Mouse (Mus musculus): ENCODE results near the gene Tmem107.

The Tmem107 gene

GRCm38 (mm10) chr11:69095511-69096231 lies 25.1 kb downstream of the Tmem107 start:
- peak; percentile 70 to 72 for DNase-seq

- DNase-seq: no peak
Observed at GRCm38 (mm10) chr11:69096360-69096986, 25.9 kb downstream of the Tmem107 start.

- DNase-seq: peak; percentile 91
Observed at GRCm38 (mm10) chr11:69096987-69097900, 26.6 kb downstream of the Tmem107 start.

- peak; percentile 59 to 65 for DNase-seq
Observed at GRCm38 (mm10) chr11:69098039-69098761, 27.6 kb downstream of the Tmem107 start.

GRCm38 (mm10) chr11:69098762-69099091 lies 28.1 kb downstream of the Tmem107 start:
- DNase-seq: peak; percentile 97

- DNase-seq: no peak
Observed at GRCm38 (mm10) chr11:69099177-69099914, 28.7 kb downstream of the Tmem107 start.

- peak; percentile 95 for DNase-seq
Observed at GRCm38 (mm10) chr11:69099915-69100345, 29.3 kb downstream of the Tmem107 start.

- peak; percentile 29 to 30 for DNase-seq
Observed at GRCm38 (mm10) chr11:69100639-69101360, 30.2 kb downstream of the Tmem107 start.

GRCm38 (mm10) chr11:69101604-69102402 lies 31.2 kb downstream of the Tmem107 start:
- DNase-seq: peak in 1 of 2 experiments; percentile 11

GRCm38 (mm10) chr11:69102403-69102725 lies 31.8 kb downstream of the Tmem107 start:
- peak in 1 of 2 experiments; percentile 9 for DNase-seq

GRCm38 (mm10) chr11:69103121-69103520 lies 32.5 kb downstream of the Tmem107 start:
- DNase-seq: peak in 1 of 2 experiments; percentile 10

GRCm38 (mm10) chr11:69103531-69104435 lies 33.2 kb downstream of the Tmem107 start:
- peak; percentile 5 to 14 for DNase-seq

- DNase-seq: peak; percentile 8 to 16
Observed at GRCm38 (mm10) chr11:69104487-69104886, 33.9 kb downstream of the Tmem107 start.

- peak in 1 of 2 experiments; percentile 7 for DNase-seq
Observed at GRCm38 (mm10) chr11:69105227-69105626, 34.6 kb downstream of the Tmem107 start.

- peak in 1 of 2 experiments; percentile 29 for DNase-seq
Observed at GRCm38 (mm10) chr11:69105796-69106195, 35.2 kb downstream of the Tmem107 start.

- peak; percentile 29 to 35 for DNase-seq
Observed at GRCm38 (mm10) chr11:69106299-69106698, 35.7 kb downstream of the Tmem107 start.

- no peak for DNase-seq
Observed at GRCm38 (mm10) chr11:69106842-69107241, 36.2 kb downstream of the Tmem107 start.

- peak; percentile 24 to 33 for DNase-seq
Observed at GRCm38 (mm10) chr11:69107676-69108075, 37.1 kb downstream of the Tmem107 start.

- DNase-seq: peak; percentile 12 to 15
Observed at GRCm38 (mm10) chr11:69108223-69108622, 37.6 kb downstream of the Tmem107 start.
